Mouse (Mus musculus) thymus, adult 18-20 months (tissue): Measurements from ENCODE around the gene Asic2.

ENCODE experiments used
- DNase-seq, 2 experiments: peaks; one replicate each; pipeline ENCODE4 v3.0.0; 2022; ENCODE audit warnings: mixed read lengths in 2 of 2

Gene Asic2

DNA sequence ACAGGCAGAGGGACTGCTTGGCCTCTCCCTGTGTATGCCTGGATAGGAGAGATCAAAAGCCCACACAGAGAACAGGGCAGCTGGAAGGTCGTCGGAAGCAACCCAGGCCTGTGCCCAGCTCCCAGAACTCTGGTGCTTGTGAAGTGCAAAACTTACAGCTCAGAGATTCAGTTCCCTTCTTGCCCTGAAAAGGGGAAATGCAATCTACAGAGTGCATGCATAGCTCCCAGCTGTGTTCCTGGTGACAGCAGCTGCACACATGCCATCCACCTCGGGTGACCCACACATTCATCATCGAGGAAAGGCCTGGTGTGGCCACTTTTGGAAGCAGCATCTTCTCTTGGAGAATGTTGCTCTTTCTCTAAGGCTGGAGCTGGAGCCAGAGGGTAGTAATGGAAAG is 13.9 kb downstream of the Asic2 start:
- no peak for DNase-seq

DNA sequence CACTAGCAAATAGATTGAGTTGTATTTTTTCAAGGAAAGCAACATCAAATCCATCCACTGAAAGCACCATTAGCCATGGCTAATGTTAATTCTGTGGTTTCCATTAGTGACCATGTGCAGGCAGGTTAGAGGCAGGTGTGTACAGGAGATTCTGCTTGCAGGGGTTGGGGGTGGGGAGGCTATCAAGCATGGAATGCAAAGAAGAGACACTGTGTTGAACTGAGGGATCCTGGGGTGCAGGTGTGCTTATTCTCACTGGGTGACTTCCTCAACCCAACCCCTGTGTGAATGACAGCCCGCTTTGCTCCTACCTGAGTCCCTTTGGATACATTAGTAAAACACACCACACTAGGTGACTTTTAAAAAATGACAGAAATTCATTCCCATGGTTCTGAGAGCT is 20.2 kb downstream of the Asic2 start:
- DNase-seq, result no peak

GRCm38 (mm10) chr11:81942167-81942566 is 26.1 kb downstream of the Asic2 start:
- DNase-seq, result no peak

DNA sequence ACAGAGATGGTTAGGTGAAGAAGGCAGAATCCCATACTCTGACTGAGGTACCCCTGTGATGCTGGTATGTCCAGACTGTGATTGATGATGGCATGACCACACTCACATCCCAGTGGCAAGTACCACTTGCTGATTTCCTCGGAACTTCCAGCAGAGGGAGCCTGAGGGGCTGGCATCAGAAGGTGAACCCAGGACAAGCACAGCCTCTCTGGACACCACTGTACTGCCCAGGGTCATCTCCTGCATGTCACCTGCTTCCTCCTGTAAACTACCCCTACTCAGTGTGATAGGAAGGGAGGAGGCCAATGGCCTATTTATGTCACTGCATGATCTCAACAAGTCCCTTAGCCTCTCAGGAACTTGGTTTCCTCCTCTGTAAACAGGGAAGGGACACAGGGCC is 27.3 kb downstream of the Asic2 start:
- no peak for DNase-seq

DNA sequence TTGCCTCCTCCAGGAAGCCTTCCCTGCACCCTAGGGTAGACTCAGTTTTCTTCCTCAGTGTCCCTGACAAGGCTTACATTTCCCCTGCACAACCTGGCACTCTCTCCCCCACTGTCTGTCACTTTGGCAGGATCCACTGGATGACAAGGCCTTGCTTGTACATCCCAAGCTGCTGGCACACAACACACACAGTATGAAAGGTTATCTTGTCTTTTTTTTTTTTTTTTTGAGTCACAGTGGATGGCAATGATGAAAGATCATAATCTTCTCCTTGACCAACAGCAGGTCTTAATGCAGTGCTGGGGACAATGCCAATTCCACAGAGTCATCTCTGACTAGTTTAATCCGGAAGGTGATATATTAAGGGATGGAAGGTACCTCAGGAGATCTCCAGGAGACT is 30.7 kb downstream of the Asic2 start:
- DNase-seq, result no peak

DNA sequence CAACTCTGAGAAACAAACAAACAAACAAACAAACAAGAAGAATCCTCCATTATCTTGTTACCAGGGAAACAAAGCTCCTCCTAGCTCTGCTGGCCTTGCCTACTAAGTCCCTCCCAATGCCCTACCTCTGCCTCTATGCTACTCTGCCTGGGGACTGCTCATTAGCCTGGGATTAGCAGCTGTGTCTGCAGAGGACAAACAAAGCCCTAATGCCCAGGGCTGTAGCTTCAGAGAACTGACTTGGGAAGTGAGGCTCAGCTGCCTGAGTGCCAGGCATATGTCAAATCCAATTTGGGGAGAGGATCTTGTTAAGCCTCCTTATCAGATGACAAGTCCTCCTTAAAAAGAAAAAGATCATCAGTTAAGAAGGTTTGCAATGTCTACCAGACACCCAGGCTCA is 41.9 kb downstream of the Asic2 start:
- DNase-seq, result no peak

DNA sequence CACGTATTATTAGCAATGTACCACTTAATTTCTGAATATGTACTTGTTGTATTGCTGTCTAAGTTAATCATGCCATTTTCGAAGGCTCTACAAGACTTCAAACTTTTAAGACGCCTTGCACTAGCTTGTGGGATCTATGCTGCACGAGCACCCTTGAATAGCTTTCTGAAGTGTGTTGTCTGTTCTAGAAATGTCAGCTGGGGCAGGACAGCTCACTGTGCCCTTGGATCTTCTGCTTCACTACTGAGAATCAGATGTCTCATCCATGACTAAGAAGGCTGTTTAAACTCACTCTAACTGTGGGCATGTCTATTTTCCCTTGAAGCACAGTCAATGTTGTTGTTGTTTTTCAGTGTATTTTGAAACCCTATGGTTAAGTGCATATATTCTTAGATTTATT is 44.6 kb downstream of the Asic2 start:
- no peak for DNase-seq

DNA sequence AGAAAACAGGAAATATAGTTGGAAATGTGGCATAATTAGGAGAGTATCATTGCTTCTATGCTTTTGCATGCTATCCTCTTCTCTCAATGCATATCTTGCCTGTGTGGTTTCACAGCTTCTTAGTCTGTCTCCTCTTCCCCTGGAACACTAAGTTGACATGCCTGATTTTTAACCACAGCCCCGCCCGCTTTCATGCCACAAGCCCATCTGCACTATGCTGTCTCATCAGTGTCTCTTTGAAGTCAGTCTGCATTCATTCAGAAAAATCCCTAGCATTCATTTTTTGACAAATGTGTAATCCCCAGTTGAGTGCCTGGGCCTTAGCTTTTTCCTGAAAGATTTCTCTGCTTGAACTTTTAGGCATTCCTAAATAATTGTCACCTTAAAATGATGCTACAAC is 45.2 kb downstream of the Asic2 start:
- DNase-seq, result no peak

DNA sequence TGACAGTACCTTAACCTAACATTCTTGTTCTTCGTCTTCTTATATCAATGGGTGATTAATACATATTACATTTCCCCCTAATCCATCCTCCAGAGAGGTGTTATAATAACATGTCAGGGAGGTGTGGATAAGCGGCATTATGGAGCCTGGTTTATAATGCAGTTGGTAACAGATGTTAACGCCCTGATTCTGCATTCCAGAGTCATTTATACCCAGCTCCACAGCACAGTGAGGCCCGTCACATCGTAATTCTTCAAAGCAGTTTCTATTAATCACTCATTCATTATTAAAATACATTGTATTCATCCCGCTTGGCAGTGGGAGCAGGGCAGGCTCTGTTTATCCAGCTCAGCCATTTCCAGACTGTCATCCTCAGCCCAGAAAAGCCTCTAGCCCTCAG is 52.8 kb downstream of the Asic2 start:
- DNase-seq, result no peak

GRCm38 (mm10) chr11:81913071-81913470 is 55.2 kb downstream of the Asic2 start:
- no peak for DNase-seq

- no peak for DNase-seq
Observed at GRCm38 (mm10) chr11:81909397-81909894, 58.8 kb downstream of the Asic2 start.

GRCm38 (mm10) chr11:81908760-81909159 is 59.5 kb downstream of the Asic2 start:
- DNase-seq, result no peak

DNA sequence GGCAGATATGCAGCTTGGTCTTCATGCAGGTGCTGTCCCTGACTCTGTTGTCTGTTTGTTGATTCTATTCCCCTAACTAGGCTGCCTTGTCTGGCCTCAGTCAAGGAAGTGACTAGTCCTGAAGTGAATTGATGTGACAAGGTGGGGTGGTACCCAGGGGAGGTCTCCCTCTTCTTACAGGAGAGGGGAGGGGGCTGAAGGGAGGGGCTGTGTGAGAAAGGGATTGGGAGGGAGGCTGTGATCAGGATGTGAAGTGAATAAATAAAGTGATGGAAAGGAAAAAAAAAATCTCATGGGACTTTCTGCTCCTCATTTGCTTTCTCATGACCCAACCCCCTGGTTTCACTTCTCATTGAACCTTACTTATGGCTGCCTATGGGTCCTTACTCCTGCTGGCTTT is 65.9 kb downstream of the Asic2 start:
- no peak for DNase-seq

- no peak for DNase-seq
Observed at GRCm38 (mm10) chr11:81897547-81898354, 70.5 kb downstream of the Asic2 start.

- no peak for DNase-seq
Observed at GRCm38 (mm10) chr11:81896511-81896910, 71.7 kb downstream of the Asic2 start.

DNA sequence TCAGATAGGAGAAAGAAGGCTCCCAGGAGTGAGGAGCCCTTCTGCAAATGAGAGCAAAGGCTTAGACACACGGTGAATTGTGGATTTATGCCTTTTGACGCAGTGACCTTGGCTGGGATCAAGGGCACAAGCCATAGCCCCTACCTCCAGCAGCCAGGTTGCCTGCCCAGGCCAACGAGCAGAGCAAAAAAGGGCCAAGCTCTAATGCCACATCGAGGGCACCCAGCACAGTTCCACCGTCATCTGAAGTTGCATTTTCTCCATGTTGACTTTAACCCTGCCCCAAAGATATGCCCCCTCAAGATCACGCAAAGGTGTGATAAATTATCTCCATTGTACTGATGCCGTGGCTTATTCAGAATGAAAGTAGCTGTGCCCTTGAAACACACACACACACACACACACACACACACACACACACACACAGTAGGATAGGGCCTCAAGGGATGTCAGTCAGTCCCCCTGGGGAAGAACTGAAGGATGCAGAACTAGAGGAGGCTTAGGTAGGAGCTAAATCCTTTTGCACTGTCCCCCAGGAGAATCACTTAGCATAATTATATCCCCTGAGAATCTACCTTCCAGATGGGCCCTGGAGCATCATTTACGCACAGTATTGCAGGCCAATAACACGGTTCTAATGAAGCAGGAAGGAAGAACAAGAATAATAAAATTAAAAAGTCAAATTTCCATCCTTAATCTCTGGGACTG is 96.6 kb downstream of the Asic2 start:
- no peak for DNase-seq

- DNase-seq, result no peak
Observed at GRCm38 (mm10) chr11:81865661-81866382, 102.4 kb downstream of the Asic2 start.

- no peak for DNase-seq
Observed at GRCm38 (mm10) chr11:81860250-81860972, 107.8 kb downstream of the Asic2 start, which contains the start of gene 5530401A14Rik. Gene 5530401A14Rik (plus strand): TSS chr11:81860673.

DNA sequence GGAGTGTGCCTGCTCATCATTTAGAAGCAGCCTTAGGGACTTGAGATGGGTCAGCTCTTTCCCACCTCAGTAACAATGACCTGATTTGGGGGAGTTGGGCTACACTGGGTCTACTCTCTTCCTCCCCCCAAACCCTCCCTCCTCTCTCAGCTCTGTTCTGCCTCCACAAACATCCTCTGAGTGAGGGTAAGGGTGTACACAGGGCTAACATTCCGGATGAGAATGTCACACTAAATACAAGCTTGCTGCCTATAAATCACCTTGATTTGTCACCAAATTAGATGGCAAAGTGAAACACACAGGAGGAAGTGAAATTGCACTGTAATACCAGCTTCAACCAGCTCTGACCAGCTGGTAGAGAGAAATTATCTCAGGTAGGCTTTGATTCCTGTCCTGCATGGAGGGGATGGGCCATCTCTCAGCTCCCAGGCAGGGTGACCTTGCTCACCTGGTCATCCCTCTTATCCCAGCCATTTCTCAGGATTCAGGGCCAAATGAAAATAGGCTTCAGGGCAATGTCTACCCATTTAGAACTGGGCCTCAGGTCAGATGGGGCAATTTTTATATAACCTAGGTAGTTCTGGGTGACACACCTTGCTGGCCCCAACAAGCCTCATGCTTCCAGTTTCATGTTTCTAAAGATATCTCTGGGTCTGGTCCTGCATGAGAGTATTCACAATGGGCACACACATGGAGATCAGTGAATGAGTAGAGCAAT is 120.3 kb downstream of the Asic2 start:
- DNase-seq, result no peak

DNA sequence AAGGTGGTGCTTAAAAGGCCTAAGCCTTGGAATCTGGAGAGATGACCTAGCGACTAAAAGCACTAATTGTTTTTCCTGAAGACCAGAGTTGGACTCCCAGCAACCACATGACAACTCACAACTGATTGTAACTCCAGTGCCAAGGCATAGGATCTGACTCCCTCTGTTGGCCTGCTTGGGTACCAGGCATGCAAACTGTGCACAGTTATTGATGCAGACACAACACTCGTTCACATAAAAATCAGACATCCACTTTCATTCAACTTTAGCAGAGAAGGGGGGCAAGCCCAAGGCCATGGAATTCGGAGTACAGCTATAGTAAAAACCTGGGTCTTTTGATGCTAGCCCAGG is 122.6 kb downstream of the Asic2 start:
- DNase-seq, result no peak

DNA sequence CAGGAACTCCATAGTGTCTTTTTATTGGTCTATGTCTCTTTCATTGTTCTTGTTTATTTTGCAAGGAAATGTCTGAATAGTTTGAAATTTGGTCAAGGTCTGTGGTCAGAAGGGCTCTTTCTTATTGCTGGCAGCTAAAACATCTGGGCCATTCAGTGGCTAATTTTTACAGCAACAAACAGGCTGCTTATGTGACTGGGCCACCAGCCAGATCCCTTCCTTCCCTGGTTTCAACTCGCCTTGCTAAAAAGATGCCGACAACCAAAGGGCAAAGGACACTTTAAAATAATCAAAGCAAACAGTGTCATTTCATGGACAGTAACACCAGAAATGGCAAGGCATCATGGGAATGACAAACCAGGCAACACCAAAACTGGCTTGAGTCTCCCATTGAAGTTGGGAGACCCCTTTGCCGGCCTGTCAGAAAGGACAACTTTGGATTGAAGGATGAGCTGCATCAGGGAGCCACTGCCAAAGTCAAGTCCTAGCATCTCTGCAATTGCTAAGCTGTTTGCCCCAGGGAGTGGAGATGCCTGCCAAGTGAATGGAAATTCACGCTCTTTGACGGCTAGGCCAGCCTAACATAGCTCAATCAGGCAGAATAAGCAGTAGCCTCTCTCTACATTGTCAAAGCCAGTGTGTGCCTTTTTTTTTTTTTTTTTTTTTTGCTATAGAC is 123.1 kb downstream of the Asic2 start:
- DNase-seq, result no peak

DNA sequence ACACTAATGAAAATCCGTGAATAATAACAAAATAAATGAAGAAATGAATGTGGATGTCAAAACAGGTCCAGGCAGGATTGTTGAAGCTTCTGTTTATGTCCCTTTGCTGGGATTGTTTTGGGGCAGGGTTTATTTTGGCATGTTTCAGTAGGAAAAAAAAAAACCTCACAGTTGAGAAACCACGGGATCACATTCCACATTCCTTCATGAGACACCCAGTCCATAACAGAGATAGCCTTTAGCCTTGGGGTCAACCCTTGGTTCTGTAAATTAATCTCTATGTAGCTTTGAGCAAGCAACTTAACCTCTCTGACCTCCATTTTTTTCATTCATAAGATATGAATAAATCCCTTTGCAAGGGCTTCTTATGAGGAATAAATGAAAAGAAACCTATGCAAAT is 127.3 kb downstream of the Asic2 start:
- DNase-seq, result no peak
